Mouse (Mus musculus) right cerebral cortex, postnatal 36 days (tissue): ENCODE data around the gene Gtsf1.

Experiments used
- DNase-seq, 2 experiments: peaks; one replicate each; pipeline ENCODE4 v3.0.0; 2022; ENCODE audit warnings: low spot score in 2 of 2, mixed read lengths in 1 of 2

Gtsf1 gene

DNA sequence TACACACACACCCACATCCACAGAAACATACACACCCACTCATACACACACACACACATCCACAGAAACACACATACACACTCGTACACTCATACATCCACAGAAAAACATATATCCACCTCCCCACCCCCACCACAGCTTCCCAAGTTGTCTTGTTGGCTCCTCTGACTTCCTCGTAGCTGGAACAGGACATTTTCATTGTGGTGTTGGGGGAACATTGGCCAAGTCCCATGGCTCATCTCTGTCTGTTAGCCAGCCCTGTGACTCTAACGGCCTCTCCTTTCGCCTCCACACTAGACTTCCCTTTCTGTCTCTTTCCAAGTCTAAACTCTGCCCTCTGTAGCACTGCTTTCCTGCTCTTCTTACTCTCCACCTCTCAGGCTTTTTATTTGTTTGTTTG, 72.5 kb downstream of the Gtsf1 start:
- no peak for DNase-seq

DNA sequence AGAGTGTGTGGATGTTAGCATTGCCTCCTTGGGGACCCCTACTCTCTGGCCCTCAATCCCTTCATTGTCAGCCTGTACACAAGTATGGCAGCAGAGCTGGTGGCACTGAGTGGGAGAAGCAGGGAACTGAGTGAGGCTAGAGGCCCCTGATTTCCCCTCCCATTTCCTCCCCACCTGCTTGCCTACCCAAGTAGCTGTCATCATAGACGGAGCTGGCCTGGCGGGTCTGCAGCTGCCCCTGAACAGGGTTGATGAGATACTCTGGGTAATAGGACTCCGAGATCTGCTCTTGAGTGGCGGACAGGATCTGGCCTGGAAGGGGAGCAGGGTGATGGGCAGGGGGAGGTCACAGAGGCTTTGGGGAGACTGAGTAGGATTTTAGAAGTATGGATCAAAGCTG, 74.1 kb downstream of the Gtsf1 start:
- DNase-seq, result no peak

DNA sequence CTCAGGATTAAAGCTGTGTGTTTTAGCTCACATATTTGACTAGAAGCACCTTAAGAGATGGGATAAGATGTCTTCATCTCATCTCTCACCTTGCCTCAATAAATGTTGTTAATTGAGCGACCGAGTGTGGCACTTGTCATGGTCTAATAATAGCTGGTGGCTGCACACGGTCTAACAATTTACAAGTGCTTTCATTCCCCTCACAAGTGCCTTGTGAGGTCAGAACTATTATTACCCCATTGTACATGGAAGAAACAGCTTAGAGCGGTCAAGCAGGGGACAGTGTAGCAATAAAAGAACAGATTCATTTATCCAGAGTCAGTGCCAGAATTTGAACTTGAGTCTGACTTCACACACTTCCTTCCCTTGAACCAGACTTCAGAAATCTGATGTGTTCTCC, 74.8 kb downstream of the Gtsf1 start:
- DNase-seq, result no peak

DNA sequence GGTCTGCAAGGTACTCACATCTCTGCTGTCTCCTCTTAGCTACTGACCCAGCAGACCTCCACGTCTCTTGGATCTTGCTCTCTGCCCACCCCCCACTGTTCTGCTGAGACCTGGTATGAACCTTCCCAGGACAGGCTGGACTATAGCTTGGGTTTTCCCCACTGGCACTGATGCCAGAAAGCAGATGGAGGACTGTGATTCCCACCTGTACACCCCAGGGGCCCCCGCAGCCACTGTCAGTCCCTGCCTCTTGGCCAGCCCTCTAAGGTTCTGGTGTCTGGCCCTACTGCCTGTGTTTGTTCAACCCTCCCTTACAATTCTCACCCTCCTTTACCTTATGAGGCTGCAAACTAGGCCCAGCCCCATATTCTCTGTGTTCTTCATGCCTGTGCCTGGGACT, 75.6 kb downstream of the Gtsf1 start:
- no peak for DNase-seq

DNA sequence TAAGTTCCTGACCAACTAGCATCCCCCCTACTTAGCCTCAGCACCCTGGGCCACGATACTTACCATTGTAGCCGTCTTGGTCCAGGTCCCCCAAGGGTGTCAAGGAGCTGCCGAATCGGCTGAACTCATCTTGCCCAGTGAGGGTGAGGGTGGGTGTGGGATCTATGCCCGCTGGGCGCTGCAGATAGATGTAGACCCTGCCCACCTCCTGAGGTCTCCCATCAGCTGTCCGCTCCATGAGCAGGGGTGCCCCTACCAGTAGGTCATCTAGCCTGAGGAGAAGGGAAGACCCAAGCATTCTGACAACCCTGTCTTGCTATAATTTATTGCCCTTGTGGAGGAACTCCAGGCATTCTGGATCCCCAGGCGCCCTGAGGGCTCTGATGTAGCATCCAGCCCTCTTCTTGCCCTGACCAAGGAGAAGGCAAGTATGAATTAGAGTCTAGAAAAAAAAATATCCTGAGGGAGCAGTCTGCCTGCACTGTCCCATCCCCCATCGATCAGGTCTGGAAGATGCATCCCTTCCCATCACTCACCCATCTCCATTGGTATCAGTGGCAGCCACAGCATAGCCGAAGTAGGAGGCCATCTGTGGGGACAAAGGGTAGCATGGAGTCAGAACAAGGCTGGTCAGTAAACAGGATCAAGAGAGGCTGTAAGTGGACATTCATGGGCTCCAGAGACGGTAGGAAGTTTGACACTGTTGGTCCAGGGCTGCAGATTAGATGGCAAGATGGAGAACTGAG, 76.6 kb downstream of the Gtsf1 start:
- no peak for DNase-seq

DNA sequence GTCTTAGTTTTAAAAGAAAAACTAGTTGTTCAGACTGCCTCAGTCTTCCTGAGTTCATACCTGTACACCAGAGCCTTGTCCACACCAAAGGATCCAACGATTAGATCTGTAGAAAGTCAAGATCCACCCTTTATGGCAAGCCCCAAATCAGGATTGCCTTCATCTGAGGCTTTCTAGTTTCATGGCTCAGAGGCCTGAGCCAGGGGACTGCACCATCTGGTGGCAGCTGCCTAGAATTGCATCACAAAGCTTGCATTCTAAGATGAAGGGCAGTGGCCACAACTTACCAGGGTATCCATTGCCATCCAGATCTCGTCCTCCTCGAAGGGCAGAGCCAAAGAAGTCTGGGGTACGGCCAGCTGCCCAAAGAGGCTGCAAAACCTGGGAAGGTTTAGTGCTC, 77.4 kb downstream of the Gtsf1 start:
- DNase-seq, result no peak
